Mouse (Mus musculus): ENCODE data around the gene Cox6a2. TPM values are rescaled to one million over a fixed set of nuclear protein-coding genes. Genes with fewer than 3 reads are reported as not detected.

The Cox6a2 gene
- total RNA-seq (2021): 100 to 1,000 TPM in 1 of 2 experiments, 10 to 100 TPM in 1; 25.0 to 167 TPM
- long read RNA-seq, experiment 1, transcript Cox6a2-201 (3 exons, 680 nt): major isoform, 28 of 44 reads
- long read RNA-seq, experiment 1, partial matches to known transcripts: 0 of 44 reads
- long read RNA-seq, experiment 1, other reads (novel, unspliced or antisense): 16 of 44 reads
- long read RNA-seq, experiment 2, transcript Cox6a2-201 (3 exons, 680 nt): major isoform, 31 of 35 reads
- long read RNA-seq, experiment 2, partial matches to known transcripts: 0 of 35 reads
- long read RNA-seq, experiment 2, other reads (novel, unspliced or antisense): 4 of 35 reads

- DNase-seq: no peak
These were observed at the start of gene Cox6a2 for GRCm38 (mm10) chr7:128206152-128206551. Cox6a2 (minus strand) TSS chr7:128206387.

- DNase-seq: no peak
These were observed 49.6 kb upstream of the Cox6a2 start for GRCm38 (mm10) chr7:128255757-128256156.

- no peak for DNase-seq
These were observed 48.8 kb upstream of the Cox6a2 start for GRCm38 (mm10) chr7:128254978-128255377.

GRCm38 (mm10) chr7:128252609-128253008 lies 46.4 kb upstream of the Cox6a2 start:
- no peak for DNase-seq

- DNase-seq: no peak
These were observed 45.8 kb upstream of the Cox6a2 start for GRCm38 (mm10) chr7:128251946-128252345.

- no peak for DNase-seq
These were observed 43.8 kb upstream of the Cox6a2 start for GRCm38 (mm10) chr7:128249998-128250397.

GRCm38 (mm10) chr7:128248081-128249042 lies 42.2 kb upstream of the Cox6a2 start:
- no peak for DNase-seq

GRCm38 (mm10) chr7:128247443-128247842 lies 41.3 kb upstream of the Cox6a2 start:
- DNase-seq: peak; percentile 88

- peak; percentile 62 for DNase-seq
These were observed 40.6 kb upstream of the Cox6a2 start, which contains the start of gene Tgfb1i1 for GRCm38 (mm10) chr7:128246496-128247391. Tgfb1i1 (plus strand) TSS chr7:128246812.

- no peak for DNase-seq
These were observed 39.4 kb upstream of the Cox6a2 start for GRCm38 (mm10) chr7:128245547-128245946.

- no peak for DNase-seq
These were observed 38.3 kb upstream of the Cox6a2 start for GRCm38 (mm10) chr7:128244410-128245025.

GRCm38 (mm10) chr7:128243921-128244320 lies 37.7 kb upstream of the Cox6a2 start:
- DNase-seq: no peak

GRCm38 (mm10) chr7:128242331-128242730 lies 36.1 kb upstream of the Cox6a2 start:
- DNase-seq: no peak

GRCm38 (mm10) chr7:128240131-128240784 lies 34.1 kb upstream of the Cox6a2 start:
- no peak for DNase-seq

- no peak for DNase-seq
These were observed 32.8 kb upstream of the Cox6a2 start for GRCm38 (mm10) chr7:128238991-128239390.

GRCm38 (mm10) chr7:128237927-128238778 lies 32.0 kb upstream of the Cox6a2 start, which contains the start of gene 9130023H24Rik:
9130023H24Rik (minus strand) TSS chr7:128238031.
- peak; percentile 100 for DNase-seq

- no peak for DNase-seq
These were observed 31.4 kb upstream of the Cox6a2 start for GRCm38 (mm10) chr7:128237593-128237926.

GRCm38 (mm10) chr7:128236856-128237592 lies 30.8 kb upstream of the Cox6a2 start, which contains the start of gene Armc5:
Armc5 (plus strand) TSS chr7:128237342.
- DNase-seq: peak; percentile 91

- no peak for DNase-seq
These were observed 30.2 kb upstream of the Cox6a2 start for GRCm38 (mm10) chr7:128236426-128236825.
